Comparison of ENCODE assay signal across 15 mouse cellular contexts in the genomic region with DNA sequence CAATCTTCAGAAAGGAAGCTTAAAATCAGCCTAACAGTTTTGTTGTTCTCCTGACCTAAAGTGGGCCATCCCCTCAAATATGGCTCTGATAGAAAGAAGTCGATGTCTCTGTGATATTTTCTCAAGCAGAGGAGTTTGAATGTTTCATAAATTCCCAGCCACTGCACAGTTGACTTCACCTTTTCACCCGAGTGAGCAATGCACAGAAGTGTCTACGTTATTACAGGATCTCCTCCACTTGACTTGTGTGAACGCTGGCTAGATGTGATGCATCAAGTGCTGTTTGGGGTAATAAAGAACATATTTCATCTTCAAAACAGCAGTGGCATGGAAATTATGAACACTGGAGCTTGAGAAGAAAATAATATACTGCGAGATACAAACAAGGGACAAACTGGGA.
A peak's percentile ranks its signal among the peaks of the same experiment; 100 is the strongest.
DNase-seq lines count a peak whose midpoint lies in the region; ATAC-seq lines count a peak whose summit lies in the region.
"Had no signal": no experiment of that assay in that cellular context is flagged by ENCODE, and none has a peak within 500 bp of the region (broad histone marks: within the 10 kb centered on the region; RNA-seq: fewer than 3 reads in every experiment).

No protein-coding gene starts in this region.

- DNase-seq in cerebellum, postnatal 10 days: peak; percentile 39 to 48
- DNase-seq in cerebellum, adult 8-10 months: no peak
- peak; percentile 82 for DNase-seq in midbrain, embryonic 11.5 days (ENCODE audit: low spot score, missing footprints)
- no peak for DNase-seq in midbrain, embryonic 10.5 days (ENCODE audit: low spot score)
- DNase-seq in heart, postnatal 10 days: no peak
- no peak for DNase-seq in gastrocnemius, postnatal 4 days (ENCODE audit: low spot score in 2 of 2)
- DNase-seq: heart, adult 18-20 months; kidney, adult 9 months; lung, adult 2 months; lung, postnatal 4 days; thymus, adult 18-20 months had no signal

- H3K27me3 ChIP-seq in midbrain, embryonic 11.5 days (ENCODE audit: control insufficient read depth, insufficient read depth, low read length): no peaks in the 10 kb centered on the region
- no peaks in the 10 kb centered on the region for H3K27me3 ChIP-seq in midbrain, embryonic 10.5 days (ENCODE audit: low read depth, poor library complexity, severe bottlenecking)
- no peaks in the 10 kb centered on the region for H3K27me3 ChIP-seq in hindbrain, embryonic 15.5 days
- H3K27me3 ChIP-seq in neural tube, embryonic 13.5 days: no peaks in the 10 kb centered on the region
- H3K27me3 ChIP-seq: Patski had no signal

- no peak overlapping the region for H3K9ac ChIP-seq in midbrain, embryonic 11.5 days (ENCODE audit: low read length)
- no peak overlapping the region for H3K9ac ChIP-seq in hindbrain, embryonic 15.5 days
- no peak overlapping the region for H3K9ac ChIP-seq in neural tube, embryonic 13.5 days

- intact Hi-C loops in heart, postnatal 10 days (cut with DNase I): no loop called here

- H3K4me2 ChIP-seq in midbrain, embryonic 11.5 days: no peak overlapping the region
- no peak overlapping the region for H3K4me2 ChIP-seq in hindbrain, embryonic 15.5 days
- no peak overlapping the region for H3K4me2 ChIP-seq in neural tube, embryonic 13.5 days

- 0 out of 2 replicates have a peak, but pooled peaks cover 2% of the 10 kb centered on the region for H3K4me1 ChIP-seq in midbrain, embryonic 11.5 days (ENCODE audit: control insufficient read depth, insufficient read depth, low read length)
- H3K4me1 ChIP-seq in midbrain, embryonic 10.5 days: no peaks in the 10 kb centered on the region
- peaks cover 8% of the 10 kb centered on the region; the same call in 1 of the 2 replicates for H3K4me1 ChIP-seq in hindbrain, embryonic 15.5 days (replicated peaks)
- H3K4me1 ChIP-seq in neural tube, embryonic 13.5 days (replicated peaks): peaks cover 16% of the 10 kb centered on the region

- H3K36me3 ChIP-seq in midbrain, embryonic 11.5 days (ENCODE audit: control insufficient read depth, insufficient read depth, low read length): no peaks in the 10 kb centered on the region
- H3K36me3 ChIP-seq in midbrain, embryonic 10.5 days: no peaks in the 10 kb centered on the region
- H3K36me3 ChIP-seq in hindbrain, embryonic 15.5 days: no peaks in the 10 kb centered on the region
- H3K36me3 ChIP-seq in neural tube, embryonic 13.5 days: no peaks in the 10 kb centered on the region

- no peak for ATAC-seq in midbrain, embryonic 11.5 days (ENCODE audit: low FRiP score)
- peak; percentile 55 for ATAC-seq in hindbrain, embryonic 15.5 days (ENCODE audit: low FRiP score, low read depth)
- 0 out of 2 replicates have a peak, but pooled peaks have one; percentile 63 for ATAC-seq in neural tube, embryonic 13.5 days (ENCODE audit: low read depth)
- ATAC-seq: inflammation-experienced regulatory T-cells, adult 6 months; Patski had no signal

- H3K4me3 ChIP-seq in midbrain, embryonic 11.5 days (ENCODE audit: low read depth, low read length): no peak overlapping the region
- no peak overlapping the region for H3K4me3 ChIP-seq in midbrain, embryonic 10.5 days
- no peak overlapping the region for H3K4me3 ChIP-seq in hindbrain, embryonic 15.5 days
- no peak overlapping the region for H3K4me3 ChIP-seq in neural tube, embryonic 13.5 days

- no peaks in the 10 kb centered on the region for H3K9me3 ChIP-seq in midbrain, embryonic 11.5 days (ENCODE audit: control insufficient read depth, low read length)
- H3K9me3 ChIP-seq in midbrain, embryonic 10.5 days (replicated peaks): peaks cover 7% of the 10 kb centered on the region; the same call in 1 of the 2 replicates
- H3K9me3 ChIP-seq in hindbrain, embryonic 15.5 days: no peaks in the 10 kb centered on the region
- 0 out of 2 replicates have a peak, but pooled peaks cover 4% of the 10 kb centered on the region for H3K9me3 ChIP-seq in neural tube, embryonic 13.5 days

- no peak overlapping the region for H3K27ac ChIP-seq in midbrain, embryonic 11.5 days (ENCODE audit: low read depth, low read length)
- H3K27ac ChIP-seq in midbrain, embryonic 10.5 days (replicated peaks): no peak overlapping the region
- H3K27ac ChIP-seq in hindbrain, embryonic 15.5 days (replicated peaks): peak overlapping the region; percentile 65
- peak overlapping the region; percentile 52; the same call in 1 of the 2 replicates for H3K27ac ChIP-seq in neural tube, embryonic 13.5 days (replicated peaks)

- WGBS in midbrain, embryonic 11.5 days: 73% methylated on average over 5 of the region's 5 CpGs
- 88% methylated on average over 5 of the region's 5 CpGs for WGBS in midbrain, embryonic 10.5 days
- 35% methylated on average over 5 of the region's 5 CpGs for WGBS in hindbrain, embryonic 15.5 days
- WGBS in neural tube, embryonic 13.5 days: 36% methylated on average over 5 of the region's 5 CpGs

Comparison
In these comparisons a context has a peak if more than half of its experiments do, and no peak if none do; other contexts are left out.
1. DNase-seq: peak in cerebellum, postnatal 10 days (2 of 2) and midbrain, embryonic 11.5 days (single experiment); none in cerebellum, adult 8-10 months (single experiment), midbrain, embryonic 10.5 days (single experiment), heart, postnatal 10 days (0 of 2) and gastrocnemius, postnatal 4 days (0 of 2).
2. H3K27ac ChIP-seq: peak in hindbrain, embryonic 15.5 days (single experiment) and neural tube, embryonic 13.5 days (single experiment); none in midbrain, embryonic 11.5 days (single experiment) and midbrain, embryonic 10.5 days (single experiment).